Mouse (Mus musculus): Measurements from ENCODE around the gene Elof1.

GRCm38 (mm10) chr9:22076223-22076622 is 40.7 kb downstream of the Elof1 start:
- no peak for TF ChIP-seq POLR2A (IDR thresholded peaks at IDR 0.05; ENCODE audit: borderline replicate concordance, extremely low read depth, low read depth, low read length)
- TF ChIP-seq CTCF (IDR thresholded peaks at IDR 0.05; ENCODE audit: insufficient read depth, low read length), result no peak

Measured in lung, adult 2 months (tissue).